Mouse (Mus musculus): Measurements from ENCODE around the gene Castor2.
A peak's percentile ranks its signal among the peaks of the same experiment; 100 is the strongest.

Gene Castor2

GRCm38 (mm10) chr5:134099496-134100211, at the start of gene Castor2:
Gene Castor2, plus strand, starts transcription at chr5:134099711.
- DNase-seq = peak; percentile 92

GRCm38 (mm10) chr5:134050711-134051110, 48.8 kb upstream of the Castor2 start:
- DNase-seq = no peak

- DNase-seq = no peak
These were observed 46.9 kb upstream of the Castor2 start for GRCm38 (mm10) chr5:134052614-134053013.

GRCm38 (mm10) chr5:134054496-134054895, 45.0 kb upstream of the Castor2 start:
- no peak for DNase-seq

- DNase-seq = no peak
These were observed 40.6 kb upstream of the Castor2 start for GRCm38 (mm10) chr5:134058793-134059352.

GRCm38 (mm10) chr5:134063362-134064064, 36.0 kb upstream of the Castor2 start:
- peak; percentile 38 for DNase-seq

GRCm38 (mm10) chr5:134066261-134066660, 33.2 kb upstream of the Castor2 start:
- no peak for DNase-seq

DNA sequence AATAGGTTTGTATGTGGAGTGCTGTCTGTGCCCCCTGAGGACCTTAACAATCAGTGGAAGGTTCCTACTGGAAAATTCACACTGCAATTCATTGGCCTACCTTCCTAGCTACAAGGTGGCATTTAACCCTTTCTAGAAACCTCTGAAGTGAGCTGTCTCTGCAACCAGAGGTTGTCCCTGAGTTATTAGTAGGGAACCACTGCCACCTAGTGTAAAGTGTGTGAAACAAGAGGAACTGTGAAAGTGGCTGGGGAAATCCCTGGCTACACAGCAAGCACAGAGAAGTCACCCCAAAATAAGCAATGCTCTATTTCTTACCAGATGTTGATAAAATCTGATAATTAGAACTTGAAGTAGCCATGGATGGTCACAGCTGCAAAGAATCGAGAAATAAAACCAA, 31.6 kb upstream of the Castor2 start:
- no peak for DNase-seq

GRCm38 (mm10) chr5:134073512-134074041, 25.9 kb upstream of the Castor2 start:
- no peak for DNase-seq

- no peak for DNase-seq
These were observed 25.1 kb upstream of the Castor2 start for GRCm38 (mm10) chr5:134074368-134074767.

DNA sequence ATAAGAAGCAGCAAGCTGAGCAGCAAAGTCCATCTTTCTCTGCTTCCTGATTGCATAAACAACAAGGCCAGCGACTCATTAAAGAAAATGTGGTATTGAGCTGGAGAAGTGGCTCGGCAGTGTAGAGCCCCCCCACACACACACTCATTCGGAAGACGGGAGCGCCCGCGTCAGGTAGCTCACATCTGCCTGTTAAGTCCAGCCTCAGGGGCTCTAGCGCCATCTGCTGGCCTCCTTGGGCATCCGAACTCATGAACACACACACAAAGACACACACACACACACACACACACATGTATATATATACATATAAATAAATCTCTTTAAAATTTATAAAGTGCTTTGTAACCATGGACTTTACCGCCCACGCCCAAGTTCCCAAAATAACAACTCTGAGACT, 23.3 kb upstream of the Castor2 start:
- DNase-seq = no peak

GRCm38 (mm10) chr5:134080685-134081548, 18.6 kb upstream of the Castor2 start:
- no peak for DNase-seq

DNA sequence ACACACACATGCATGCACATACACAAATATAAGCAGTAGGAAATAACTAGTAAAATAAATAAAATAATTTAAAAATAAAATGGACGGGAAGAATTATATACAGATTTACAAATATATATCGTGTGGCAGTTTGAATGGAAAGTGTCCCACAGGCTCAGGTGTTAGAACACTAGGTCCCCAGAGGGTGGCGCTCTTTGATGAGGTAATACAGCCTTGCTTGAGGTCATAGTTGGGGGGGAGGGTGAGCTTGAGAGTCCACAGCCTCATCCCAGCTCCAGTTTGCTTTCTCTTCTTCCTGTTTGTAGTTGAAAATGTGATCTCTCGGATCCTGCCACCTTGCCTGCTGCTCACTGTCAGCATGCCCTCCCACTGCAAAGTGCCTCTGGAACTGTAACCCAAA, 14.3 kb upstream of the Castor2 start:
- DNase-seq = no peak

- DNase-seq = no peak
These were observed 13.4 kb upstream of the Castor2 start for GRCm38 (mm10) chr5:134085887-134086639.

DNA sequence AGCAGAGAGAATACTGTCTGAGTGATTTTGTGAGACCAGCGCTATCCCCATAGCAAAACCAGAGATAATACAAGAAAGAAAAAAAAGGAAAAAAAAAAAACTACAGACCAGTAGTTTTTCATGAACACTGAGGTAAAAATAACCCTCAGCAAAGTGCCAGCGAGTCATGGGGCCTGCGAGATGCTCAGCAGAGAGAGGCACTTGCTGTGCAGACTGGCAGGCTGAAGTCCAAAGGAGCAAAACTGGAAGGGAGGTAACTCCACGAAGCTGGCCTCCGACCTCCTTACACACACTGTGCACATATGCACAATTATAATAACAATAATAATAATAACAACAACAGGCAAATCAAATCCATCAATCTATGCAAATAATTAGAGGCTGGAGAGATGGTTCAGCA, 12.3 kb upstream of the Castor2 start:
- DNase-seq = no peak

DNA sequence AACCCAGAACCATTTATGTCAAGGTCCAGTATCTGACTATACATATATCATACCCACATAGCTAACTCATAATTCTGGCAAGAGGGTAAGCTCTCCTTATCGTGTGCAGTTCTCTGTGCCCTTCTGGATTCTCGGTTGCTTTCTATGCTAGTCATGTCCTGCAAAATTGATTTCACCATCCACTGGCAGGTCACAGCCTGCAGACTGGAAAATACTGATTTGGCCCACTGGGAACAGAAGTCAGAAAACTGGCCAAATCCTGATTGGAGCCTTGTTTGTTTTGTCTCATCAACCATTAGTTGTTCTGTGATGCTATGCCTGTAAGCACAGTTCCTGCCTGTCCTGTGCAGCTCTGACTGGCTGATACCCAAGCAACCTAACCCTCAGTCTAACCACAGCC, 3.7 kb upstream of the Castor2 start:
- no peak for DNase-seq

- DNase-seq = no peak
These were observed 1.1 kb upstream of the Castor2 start for GRCm38 (mm10) chr5:134098341-134098902.

DNA sequence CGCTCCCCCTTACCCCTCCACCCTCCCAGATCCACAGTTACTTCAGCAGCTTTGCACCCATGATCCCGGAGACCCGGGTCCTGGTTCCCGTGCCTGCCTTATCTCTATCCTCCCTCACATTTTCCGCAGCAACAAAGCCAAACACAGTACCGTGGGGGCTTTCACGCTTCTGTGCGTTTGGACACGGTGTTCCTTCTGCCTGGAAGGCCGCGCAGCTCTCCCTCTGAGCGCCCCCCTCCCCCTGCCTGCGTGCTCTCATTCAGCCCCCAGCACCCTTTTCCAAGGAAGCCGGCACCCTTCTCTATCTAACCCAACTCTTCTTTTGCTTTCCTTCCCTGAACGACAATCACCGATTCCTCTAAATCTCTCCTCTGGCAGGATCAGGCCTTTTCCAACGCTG, 535 bp upstream of the Castor2 start:
- DNase-seq = peak; percentile 26

GRCm38 (mm10) chr5:134100232-134100771, 791 bp downstream of the Castor2 start:
- no peak for DNase-seq

- DNase-seq = no peak
These were observed 1.8 kb downstream of the Castor2 start for GRCm38 (mm10) chr5:134101322-134101721.

DNA sequence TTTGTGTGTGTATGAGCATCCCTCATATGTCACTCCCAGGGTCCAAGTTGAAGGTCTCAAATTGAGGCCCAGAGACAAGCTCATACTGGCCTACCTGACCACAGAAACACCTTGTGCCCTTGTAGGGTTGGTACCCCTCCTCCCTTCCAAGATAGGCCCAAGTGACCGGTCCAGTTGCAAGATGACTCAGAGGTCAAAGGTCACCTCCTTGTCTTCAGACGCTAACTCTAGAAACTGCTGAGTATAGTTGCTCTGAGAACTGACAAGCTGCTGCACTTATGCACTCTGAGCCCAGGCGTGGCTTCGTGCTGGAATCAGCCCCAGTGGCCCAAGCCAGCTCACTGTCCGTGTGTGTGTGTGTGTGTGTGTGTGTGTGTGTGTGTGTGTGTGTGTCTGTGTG, 2.4 kb downstream of the Castor2 start:
- no peak for DNase-seq

DNA sequence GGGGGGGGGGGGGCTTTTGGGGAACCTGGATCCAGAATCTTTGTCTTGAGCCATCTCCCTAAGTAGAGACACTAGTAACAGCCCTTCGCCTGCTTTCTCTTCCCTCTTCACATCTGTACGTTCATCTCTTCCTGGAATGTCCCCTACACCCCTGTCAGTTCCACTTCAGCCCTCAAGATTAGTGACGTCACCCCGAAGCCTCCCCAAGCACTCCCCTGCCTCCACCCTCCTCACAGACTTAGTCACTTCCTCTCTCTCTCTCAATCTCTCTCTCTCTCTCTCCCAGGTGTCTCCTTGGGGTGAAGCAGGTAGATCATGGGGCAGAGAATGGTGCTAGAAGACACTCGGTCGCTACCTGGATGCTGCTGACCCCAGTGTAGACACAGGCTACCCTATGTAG, 3.2 kb downstream of the Castor2 start:
- DNase-seq = no peak

All from thymus, postnatal 25 days (tissue).